Mouse (Mus musculus): ENCODE measurements around the gene Sult2a8. TPM values are rescaled to one million over a fixed set of nuclear protein-coding genes. Genes with fewer than 3 reads are reported as not detected.
"Not testable (repeated sequence)": the region's sequence is repeated elsewhere in the genome, so short reads cannot be mapped to it uniquely, and the experiment has no call there.

The Sult2a8 gene
- not detected in 2 replicates for polyA plus RNA-seq (2016; fragmentation: Nextera tagmentation; extraction: Ambion mirVana)

DNA sequence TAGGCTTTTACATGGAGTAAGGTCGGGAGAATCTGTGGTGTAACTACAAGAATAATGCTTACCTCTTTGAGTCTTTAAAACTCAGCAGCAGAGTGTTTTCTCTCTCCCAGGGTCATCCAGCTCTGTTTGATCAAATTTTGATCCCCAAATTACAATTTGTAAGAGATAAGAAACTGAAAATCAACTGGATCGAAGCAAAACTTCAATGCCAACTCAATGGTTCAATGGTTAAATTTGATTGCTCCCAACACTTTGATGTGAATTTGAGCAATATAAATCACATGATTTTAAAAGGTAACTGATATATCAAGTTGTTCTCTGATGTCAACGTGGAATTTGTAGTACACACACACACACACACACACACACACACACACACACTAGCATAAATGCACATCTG lies at the start of gene Sult2a8:
Gene Sult2a8, minus strand, starts transcription at position 236 of the 400 bp plus-strand sequence.
- H3K9ac ChIP-seq (replicated peaks), result no peak within 1 kb of the TSS
- no peaks in the 10 kb centered on the region for H3K36me3 ChIP-seq
- peaks cover 39% of the 10 kb centered on the region; the same call in 1 of the 2 replicates for H3K9me3 ChIP-seq
- H3K4me2 ChIP-seq, result no peak within 1 kb of the TSS
- ATAC-seq (ENCODE audit: insufficient number of reproducible peaks, insufficient read depth, low FRiP score, low TSS enrichment, low read depth), result no peak
- no peak within 1 kb of the TSS for H3K27ac ChIP-seq
- H3K27me3 ChIP-seq, result no peaks in the 10 kb centered on the region
- 60% methylated on average over 3 of the region's 3 CpGs for WGBS
- no peaks in the 10 kb centered on the region for H3K4me1 ChIP-seq (replicated peaks)
- no peak within 1 kb of the TSS for H3K4me3 ChIP-seq (replicated peaks)

- no peak within 1 kb of the TSS for H3K9ac ChIP-seq (replicated peaks)
- no peaks in the 10 kb centered on the region for H3K27me3 ChIP-seq
- H3K4me1 ChIP-seq (replicated peaks), result no peaks in the 10 kb centered on the region
- H3K27ac ChIP-seq, result no peak within 1 kb of the TSS
- no peak for ATAC-seq (ENCODE audit: insufficient number of reproducible peaks, insufficient read depth, low FRiP score, low TSS enrichment, low read depth)
- no peak within 1 kb of the TSS for H3K4me3 ChIP-seq (replicated peaks)
- H3K9me3 ChIP-seq, result peaks cover 27% of the 10 kb centered on the region; the same call in 1 of the 2 replicates
- 88% methylated on average over 4 of the region's 4 CpGs for WGBS
- H3K4me2 ChIP-seq, result no peak within 1 kb of the TSS
- H3K36me3 ChIP-seq, result no peaks in the 10 kb centered on the region
Measured at GRCm38 (mm10) chr7:14494130-14494529, 47.6 kb upstream of the Sult2a8 start, which contains the start of gene Sult2a7. Gene Sult2a7, minus strand, starts transcription at chr7:14494230.

DNA sequence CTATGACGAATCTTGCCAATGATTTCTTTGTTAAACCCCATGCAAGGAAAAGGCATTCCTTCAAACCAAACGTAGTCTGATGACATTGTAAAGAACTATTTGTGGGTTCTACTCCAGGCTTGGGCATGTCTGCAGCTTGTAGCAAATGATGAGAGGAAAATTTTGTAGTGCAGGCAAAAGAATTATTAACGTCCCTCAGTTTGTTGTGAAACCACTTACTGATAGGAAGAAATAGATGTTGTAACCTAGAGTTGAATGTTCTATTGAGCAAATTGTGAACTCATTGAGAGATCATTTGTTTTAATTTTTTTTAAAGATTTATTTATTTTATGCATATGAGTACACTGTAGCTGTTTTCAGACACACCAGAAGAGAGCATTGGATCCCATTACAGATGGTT lies 46.3 kb upstream of the Sult2a8 start:
- no peaks in the 10 kb centered on the region for H3K36me3 ChIP-seq
- WGBS, result 73% methylated on average over 3 of the region's 3 CpGs
- no peak overlapping the region for H3K9ac ChIP-seq (replicated peaks)
- no peak overlapping the region for H3K4me3 ChIP-seq (replicated peaks)
- peaks cover 27% of the 10 kb centered on the region; the same call in 1 of the 2 replicates for H3K9me3 ChIP-seq
- H3K4me2 ChIP-seq, result no peak overlapping the region
- ATAC-seq (ENCODE audit: insufficient number of reproducible peaks, insufficient read depth, low FRiP score, low TSS enrichment, low read depth), result no peak
- H3K27ac ChIP-seq, result no peak overlapping the region
- no peaks in the 10 kb centered on the region for H3K4me1 ChIP-seq (replicated peaks)
- H3K27me3 ChIP-seq, result no peaks in the 10 kb centered on the region

DNA sequence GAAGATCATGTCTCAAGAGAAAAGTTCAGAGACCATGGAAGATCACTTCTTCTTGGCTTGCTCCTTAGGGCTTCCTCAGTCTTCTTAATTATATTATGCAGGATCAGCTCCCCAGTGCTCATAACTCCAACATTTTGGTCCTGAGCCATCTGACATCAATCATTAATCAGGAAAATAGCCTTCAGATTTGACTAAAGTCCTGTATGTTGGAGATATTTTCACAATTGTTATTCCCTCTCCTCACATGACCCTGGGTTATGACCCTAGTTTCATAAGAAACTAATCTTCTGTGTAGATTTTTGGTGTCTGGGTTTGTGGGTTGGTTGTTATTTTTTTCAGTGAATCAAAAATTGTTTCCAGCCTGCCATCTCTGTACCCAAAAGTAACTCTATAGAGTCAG lies 7.0 kb downstream of the Sult2a8 start:
- peaks cover 36% of the 10 kb centered on the region for H3K9me3 ChIP-seq
- no peak for ATAC-seq (ENCODE audit: insufficient number of reproducible peaks, insufficient read depth, low FRiP score, low TSS enrichment, low read depth)

GRCm38 (mm10) chr7:14438484-14438883 lies 8.1 kb downstream of the Sult2a8 start:
- H3K27me3 ChIP-seq, result no peaks in the 10 kb centered on the region
- H3K36me3 ChIP-seq, result no peaks in the 10 kb centered on the region
- 75% methylated on average over 1 of the region's 1 CpGs for WGBS
- H3K27ac ChIP-seq, result no peak overlapping the region
- no peaks in the 10 kb centered on the region for H3K4me1 ChIP-seq (replicated peaks)
- H3K4me3 ChIP-seq (replicated peaks), result no peak overlapping the region
- ATAC-seq (ENCODE audit: insufficient number of reproducible peaks, insufficient read depth, low FRiP score, low TSS enrichment, low read depth), result no peak
- peaks cover 34% of the 10 kb centered on the region for H3K9me3 ChIP-seq
- H3K9ac ChIP-seq (replicated peaks), result no peak overlapping the region
- no peak overlapping the region for H3K4me2 ChIP-seq

More for the DNA sequence above, 7.0 kb downstream of the Sult2a8 start:
- H3K9ac ChIP-seq (replicated peaks), result no peak overlapping the region
- H3K27me3 ChIP-seq, result no peaks in the 10 kb centered on the region
- no peaks in the 10 kb centered on the region for H3K36me3 ChIP-seq
- no peak overlapping the region for H3K4me3 ChIP-seq (replicated peaks)
- H3K4me2 ChIP-seq, result no peak overlapping the region
- H3K27ac ChIP-seq, result no peak overlapping the region
- H3K4me1 ChIP-seq (replicated peaks), result no peaks in the 10 kb centered on the region

GRCm38 (mm10) chr7:14438029-14438428 lies 8.5 kb downstream of the Sult2a8 start:
- Histone ChIP-seq H3K4me1 (replicated peaks) (no peaks in the 10 kb centered on the region), H3K4me2 (no peak overlapping the region), H3K27me3 (no peaks in the 10 kb centered on the region), H3K27ac (no peak overlapping the region), H3K36me3 (no peaks in the 10 kb centered on the region), H3K9me3 (peaks cover 34% of the 10 kb centered on the region), H3K9ac (replicated peaks) (no peak overlapping the region), H3K4me3 (replicated peaks) (no peak overlapping the region)
- ATAC-seq (ENCODE audit: insufficient number of reproducible peaks, insufficient read depth, low FRiP score, low TSS enrichment, low read depth), result no peak
- 79% methylated on average over 2 of the region's 2 CpGs for WGBS

- H3K27ac ChIP-seq; H3K4me1 ChIP-seq (replicated peaks); H3K4me3 ChIP-seq (replicated peaks); H3K9ac ChIP-seq (replicated peaks); ATAC-seq (ENCODE audit: insufficient number of reproducible peaks, insufficient read depth, low FRiP score, low TSS enrichment, low read depth); H3K36me3 ChIP-seq; H3K4me2 ChIP-seq; H3K27me3 ChIP-seq: not testable (repeated sequence)
- peaks cover 23% of the 10 kb centered on the region for H3K9me3 ChIP-seq
Measured at GRCm38 (mm10) chr7:14399363-14399762, 47.2 kb downstream of the Sult2a8 start.

DNA sequence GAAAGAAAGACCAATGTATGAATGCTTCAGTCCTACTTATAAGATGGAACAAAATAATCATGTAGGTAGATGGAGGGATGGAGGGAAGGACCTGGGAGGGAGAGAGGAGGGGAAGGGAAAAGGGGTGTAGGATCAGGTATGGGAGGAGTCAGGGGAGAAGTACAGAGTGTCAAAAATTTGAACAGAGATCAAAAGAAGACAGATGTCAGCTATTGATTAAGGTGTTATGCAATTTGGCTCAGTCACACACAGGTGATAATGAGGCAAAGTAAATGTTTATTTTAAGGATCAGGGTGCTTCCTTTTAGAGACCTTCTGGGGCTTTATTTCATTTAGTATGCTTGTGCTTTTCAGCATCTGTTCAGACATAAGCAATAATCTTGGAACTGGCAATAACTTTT lies 50.1 kb downstream of the Sult2a8 start:
- no peaks in the 10 kb centered on the region for H3K27me3 ChIP-seq
- H3K27ac ChIP-seq, result no peak overlapping the region
- H3K4me2 ChIP-seq, result no peak overlapping the region
- H3K9me3 ChIP-seq, result peaks cover 29% of the 10 kb centered on the region
- H3K9ac ChIP-seq (replicated peaks), result no peak overlapping the region
- ATAC-seq (ENCODE audit: insufficient number of reproducible peaks, insufficient read depth, low FRiP score, low TSS enrichment, low read depth), result no peak
- H3K4me3 ChIP-seq (replicated peaks), result no peak overlapping the region
- H3K4me1 ChIP-seq (replicated peaks), result no peaks in the 10 kb centered on the region
- no peaks in the 10 kb centered on the region for H3K36me3 ChIP-seq

Other genes starting within 250 kb of the Sult2a8 start
- gene Sult2a6, start 191.9 kb downstream of the Sult2a8 start, polyA plus RNA-seq (2016; fragmentation: Nextera tagmentation; extraction: Ambion mirVana), result not detected in 2 replicates
- not detected in 2 replicates for gene Obox8, start 113.2 kb downstream of the Sult2a8 start, polyA plus RNA-seq (2016; fragmentation: Nextera tagmentation; extraction: Ambion mirVana)
- gene Sult2a7, start 47.5 kb upstream of the Sult2a8 start, polyA plus RNA-seq (2016; fragmentation: Nextera tagmentation; extraction: Ambion mirVana), result not detected in 2 replicates
- gene Vmn1r90, start 116.7 kb upstream of the Sult2a8 start, polyA plus RNA-seq (2016; fragmentation: Nextera tagmentation; extraction: Ambion mirVana), result 0.31 and 0.50 TPM in 2 replicates
- not detected in 2 replicates for gene Obox7, start 212.7 kb upstream of the Sult2a8 start, polyA plus RNA-seq (2016; fragmentation: Nextera tagmentation; extraction: Ambion mirVana)